Mouse (Mus musculus) thymus, postnatal 10 days (tissue): ENCODE measurements around the gene Rnf26.

ENCODE experiments used
- DNase-seq, 2 experiments: peaks; one replicate each; pipeline ENCODE4 v3.0.0; 2021; ENCODE audit warnings: low spot score in 2 of 2

Rnf26 gene

DNA sequence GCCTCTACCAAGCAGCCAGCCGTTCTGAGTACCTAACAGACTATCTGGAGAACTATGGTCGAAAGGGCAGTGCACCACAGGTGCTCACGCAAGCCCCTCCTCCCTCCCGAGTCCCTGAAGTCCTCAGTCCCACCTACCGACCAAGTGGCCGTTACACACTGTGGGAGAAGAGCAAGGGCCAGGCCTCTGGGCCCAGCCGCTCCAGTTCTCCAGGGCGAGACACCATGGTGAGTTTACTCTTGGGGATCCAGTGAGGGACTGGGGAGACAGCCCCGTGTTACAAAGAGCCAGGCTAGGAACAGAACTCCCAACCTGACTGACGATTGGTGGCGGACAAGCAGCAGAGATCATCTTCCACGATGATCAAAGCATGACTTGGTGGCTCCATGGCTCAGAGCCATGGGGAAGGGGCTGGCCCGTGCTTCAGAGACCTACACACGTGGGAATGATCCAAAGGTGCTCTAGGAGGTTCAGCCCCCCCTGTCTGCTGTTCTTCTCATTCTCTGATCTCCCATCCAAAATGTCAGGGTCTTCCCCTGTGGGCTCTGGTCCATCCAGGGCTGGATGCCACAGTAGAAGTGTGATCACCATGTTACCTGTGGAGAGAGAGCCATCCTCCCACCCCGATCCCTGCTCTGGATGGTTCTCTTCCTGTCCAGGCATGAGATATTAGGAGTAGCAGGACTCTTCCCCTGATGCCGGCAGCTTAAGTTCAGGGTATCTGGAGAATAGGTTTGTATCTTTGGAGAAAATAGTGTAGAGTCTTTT lies 37.1 kb downstream of the Rnf26 start:
- no peak for DNase-seq

DNA sequence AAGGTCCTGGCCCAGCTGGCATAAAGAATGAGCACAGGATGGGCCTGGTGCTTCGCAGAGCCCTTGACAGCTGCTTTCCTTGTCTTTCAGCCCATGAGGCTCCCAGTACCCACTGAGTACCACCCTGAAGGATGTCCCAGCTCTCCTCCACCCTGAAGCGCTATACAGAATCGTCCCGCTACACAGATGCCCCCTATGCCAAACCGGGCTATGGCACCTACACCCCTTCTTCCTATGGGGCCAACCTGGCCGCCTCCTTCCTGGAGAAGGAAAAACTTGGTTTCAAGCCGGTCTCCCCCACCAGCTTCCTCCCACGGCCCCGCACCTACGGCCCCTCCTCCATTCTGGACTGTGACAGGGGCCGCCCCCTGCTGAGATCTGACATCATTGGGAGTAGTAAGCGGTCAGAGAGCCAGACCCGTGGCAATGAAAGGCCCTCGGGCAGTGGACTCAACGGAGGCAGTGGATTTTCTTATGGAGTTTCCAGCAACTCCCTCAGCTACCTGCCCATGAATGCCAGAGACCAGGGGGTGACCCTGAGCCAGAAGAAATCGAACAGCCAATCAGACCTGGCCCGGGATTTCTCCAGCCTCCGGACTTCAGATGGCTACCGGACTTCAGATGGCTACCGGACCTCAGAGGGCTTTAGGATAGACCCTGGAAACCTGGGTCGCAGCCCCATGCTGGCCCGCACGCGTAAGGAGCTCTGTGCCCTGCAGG lies 37.9 kb downstream of the Rnf26 start:
- no peak for DNase-seq

GRCm38 (mm10) chr9:44074395-44075275 lies 38.7 kb downstream of the Rnf26 start:
- DNase-seq: peak in 1 of 2 experiments; percentile 55

DNA sequence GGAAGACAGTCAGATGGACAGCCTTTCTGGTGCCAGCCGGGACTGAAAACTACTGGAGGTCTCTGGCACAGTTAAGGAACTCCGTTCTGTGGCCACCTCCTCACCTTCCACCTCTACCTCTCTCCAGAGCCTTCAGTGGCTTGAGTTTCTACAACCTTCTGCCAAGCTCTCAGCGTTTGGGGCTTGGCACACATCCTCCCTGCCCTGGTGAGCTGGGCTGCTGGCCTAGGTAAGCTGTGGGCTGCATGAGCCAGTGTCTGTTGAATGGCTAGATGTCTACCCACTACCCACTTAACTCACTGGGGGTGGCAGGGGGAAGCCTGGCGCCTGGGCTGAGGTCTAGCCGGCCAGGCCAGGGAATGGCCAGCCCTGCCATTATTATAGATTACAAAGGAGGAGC lies 40.2 kb downstream of the Rnf26 start:
- DNase-seq: no peak

DNA sequence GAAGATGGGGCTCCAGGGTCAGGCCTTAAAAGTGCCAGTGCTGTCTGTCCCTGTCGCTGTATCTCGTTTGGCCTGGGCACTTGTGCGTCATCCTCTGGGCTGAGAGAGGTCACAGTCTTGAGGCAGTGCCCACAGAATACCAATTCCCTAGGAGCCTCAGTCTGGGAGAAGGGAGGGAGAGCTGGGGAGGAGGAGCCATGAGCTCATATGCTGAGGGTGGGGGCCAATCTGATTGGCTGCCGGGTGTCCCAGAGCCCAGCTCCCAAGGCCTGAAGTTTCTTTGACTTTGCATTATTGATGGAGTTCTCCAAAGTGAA lies 40.8 kb downstream of the Rnf26 start:
- DNase-seq: no peak

DNA sequence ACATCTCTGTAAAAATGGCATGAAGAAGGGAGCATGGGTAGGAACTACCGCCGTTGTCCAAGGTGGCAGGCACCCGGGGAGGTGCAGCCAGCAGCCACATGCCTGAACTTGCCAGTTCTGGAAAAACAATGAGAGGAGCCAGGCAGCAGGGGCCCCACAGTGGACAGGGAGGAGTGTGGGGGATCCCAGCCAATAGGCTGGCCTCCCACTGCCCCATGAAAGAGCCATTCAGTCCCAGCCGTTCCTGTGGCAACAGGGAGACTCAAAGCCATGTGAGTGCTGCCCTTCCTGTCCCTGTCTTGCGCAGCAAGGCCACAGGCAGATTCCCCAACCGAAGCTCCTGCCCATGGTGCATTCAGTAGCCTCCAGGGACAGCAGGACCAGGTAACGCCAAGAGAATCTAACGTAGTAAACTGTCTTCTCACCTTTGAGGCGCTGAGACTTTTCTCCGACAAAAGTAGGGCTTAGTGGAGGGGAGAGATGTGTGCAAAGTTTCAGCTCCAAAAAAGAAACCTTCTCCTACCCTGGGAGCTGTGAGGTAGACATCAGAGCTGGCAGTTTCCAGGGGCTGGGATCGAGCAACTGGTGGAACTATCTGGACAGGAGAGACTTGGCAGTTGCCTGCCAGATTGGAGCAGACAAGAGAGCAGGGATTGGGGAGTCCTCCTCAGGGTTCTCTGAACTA lies 41.3 kb downstream of the Rnf26 start:
- no peak for DNase-seq

DNA sequence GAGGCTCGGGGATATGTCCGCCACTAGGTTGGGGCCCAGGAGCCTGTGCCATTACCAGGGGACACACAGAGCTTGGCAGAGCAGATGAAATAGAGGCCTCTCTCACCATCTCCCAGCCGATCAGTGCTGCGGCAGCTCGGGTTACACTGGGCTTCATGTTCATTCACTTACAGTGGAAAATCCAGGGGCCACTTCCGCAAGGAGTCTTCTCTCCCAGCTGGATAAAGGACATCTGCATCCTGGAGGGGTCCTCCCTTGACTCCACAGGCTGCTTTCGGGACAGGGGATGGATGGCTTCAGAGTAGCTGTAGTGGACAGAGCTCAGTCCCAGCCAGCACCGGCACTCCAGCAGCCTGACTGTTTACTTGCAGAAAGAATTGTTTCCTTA lies 42.5 kb downstream of the Rnf26 start:
- DNase-seq: no peak

- no peak for DNase-seq
Observed at GRCm38 (mm10) chr9:44070113-44070843, 43.0 kb downstream of the Rnf26 start.

GRCm38 (mm10) chr9:44069252-44069651 lies 44.1 kb downstream of the Rnf26 start:
- DNase-seq: no peak

GRCm38 (mm10) chr9:44067960-44068330 lies 45.4 kb downstream of the Rnf26 start:
- DNase-seq: no peak

GRCm38 (mm10) chr9:44067241-44067959 lies 45.9 kb downstream of the Rnf26 start:
- peak; percentile 64 to 69 for DNase-seq

- DNase-seq: peak; percentile 98 to 100
Observed at GRCm38 (mm10) chr9:44066785-44067225, 46.5 kb downstream of the Rnf26 start, which contains the start of gene Usp2. Gene Usp2, plus strand, starts transcription at chr9:44067021.

DNA sequence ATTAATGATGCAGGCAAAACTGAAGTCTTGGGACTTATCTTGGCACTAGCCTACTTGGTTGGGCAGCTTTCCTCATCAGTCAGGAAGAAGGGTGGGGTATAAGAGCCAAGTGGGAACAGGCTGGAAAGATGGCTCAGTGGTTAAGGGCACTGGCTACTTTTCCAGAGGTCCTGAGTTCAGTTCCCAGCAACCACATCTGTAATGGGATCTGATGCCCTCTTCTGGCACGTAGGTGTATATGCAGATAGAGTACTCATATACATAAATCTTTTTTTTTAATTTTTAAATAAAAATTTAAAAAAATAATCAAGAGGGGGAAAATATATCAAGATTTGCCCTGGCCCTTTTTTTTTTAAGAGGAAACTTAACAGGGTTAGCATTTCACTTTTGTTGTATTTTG lies 48.1 kb downstream of the Rnf26 start:
- no peak for DNase-seq

DNA sequence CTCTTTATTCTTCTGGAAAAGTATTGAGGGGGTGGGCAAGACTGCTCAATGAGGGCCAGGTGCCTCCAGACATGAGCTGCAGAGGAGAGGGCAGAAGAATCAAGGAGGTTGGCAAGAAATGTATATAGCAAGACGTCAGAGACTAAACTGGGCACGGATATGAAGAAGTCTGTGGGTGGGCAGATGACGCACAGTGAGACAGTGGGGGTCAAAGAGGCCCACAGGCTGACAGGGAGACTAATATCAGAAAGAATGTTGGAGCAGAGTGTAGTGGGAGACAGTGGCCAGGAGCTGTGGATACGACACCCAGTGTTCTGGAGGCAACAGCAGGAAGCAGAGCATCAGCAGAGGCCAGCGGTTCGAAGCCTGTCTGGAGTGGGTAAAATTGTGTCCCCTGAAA lies 54.7 kb downstream of the Rnf26 start:
- no peak for DNase-seq

DNA sequence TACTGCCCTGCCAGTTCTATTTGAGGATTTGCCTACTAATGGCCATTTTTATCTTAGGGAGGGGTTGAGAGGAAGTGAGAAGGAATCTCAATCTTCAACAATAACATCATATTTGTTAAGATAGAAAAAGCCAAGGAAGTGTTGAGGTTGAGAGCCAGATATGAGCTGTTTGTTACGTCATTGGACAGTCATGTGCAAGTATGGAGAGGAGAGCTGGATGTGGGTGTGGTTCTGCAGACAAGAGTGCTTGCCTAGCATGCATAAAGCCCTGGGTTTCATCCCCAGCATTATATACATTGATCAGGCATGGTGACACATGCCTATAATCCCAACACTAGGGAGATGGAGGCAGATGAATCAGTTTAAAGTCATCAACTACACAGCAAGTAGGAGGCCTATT lies 59.4 kb downstream of the Rnf26 start:
- no peak for DNase-seq

DNA sequence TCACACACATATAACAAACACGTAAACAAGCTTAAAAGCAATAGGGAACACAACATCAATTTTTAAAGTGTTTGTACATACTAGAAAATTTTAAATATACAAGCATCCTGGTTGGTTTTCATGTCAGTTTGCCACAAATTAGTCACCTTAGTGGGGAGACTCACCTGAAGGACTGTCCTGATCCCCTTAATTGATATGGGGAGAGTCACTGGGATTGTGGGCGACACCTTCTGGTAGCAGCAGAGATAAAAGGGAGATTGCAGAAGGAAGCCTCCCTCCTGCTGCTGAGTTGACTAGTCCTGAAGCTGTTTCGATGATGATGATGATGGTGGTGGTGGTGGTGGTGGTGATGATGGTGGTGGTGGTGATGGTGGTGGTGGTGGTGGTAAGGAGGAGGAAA lies 60.5 kb downstream of the Rnf26 start:
- DNase-seq: no peak

DNA sequence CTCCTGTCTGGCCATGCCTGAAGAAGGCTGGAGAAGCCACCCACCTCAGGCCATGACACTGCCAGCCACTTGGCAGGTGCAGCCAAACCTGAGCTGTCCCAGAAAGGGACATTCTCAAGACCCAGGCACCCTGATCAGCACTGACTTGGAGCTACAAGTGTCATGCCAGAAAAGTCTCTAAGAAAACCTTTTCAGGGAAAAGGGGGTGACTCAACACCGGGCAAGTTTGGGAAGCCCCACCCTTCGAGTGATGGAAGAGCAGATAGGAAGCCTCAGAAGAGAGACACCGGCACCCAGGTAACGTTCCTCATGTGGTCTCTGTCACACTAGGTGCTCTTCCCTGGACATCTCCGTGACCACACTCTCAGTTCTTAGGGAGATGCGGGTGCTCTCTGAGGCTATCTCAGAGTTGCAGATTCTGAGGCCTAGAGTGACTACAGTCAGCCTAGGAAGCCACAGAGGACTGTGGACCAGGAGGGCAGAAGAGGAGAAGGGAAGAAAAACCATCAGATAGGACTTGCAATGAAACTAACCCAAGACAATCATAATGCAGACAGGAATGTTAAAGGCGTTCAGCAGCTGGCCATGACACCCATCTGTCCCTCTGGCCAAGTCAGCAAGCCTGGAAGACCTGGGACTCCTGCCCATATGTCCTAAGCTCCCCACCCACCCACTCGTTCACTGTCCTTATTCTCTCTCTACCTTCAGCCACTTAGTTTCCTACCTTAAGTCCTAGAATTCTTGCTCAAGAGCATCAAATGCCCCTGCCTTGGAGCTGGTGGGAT lies 63.7 kb downstream of the Rnf26 start:
- no peak for DNase-seq

DNA sequence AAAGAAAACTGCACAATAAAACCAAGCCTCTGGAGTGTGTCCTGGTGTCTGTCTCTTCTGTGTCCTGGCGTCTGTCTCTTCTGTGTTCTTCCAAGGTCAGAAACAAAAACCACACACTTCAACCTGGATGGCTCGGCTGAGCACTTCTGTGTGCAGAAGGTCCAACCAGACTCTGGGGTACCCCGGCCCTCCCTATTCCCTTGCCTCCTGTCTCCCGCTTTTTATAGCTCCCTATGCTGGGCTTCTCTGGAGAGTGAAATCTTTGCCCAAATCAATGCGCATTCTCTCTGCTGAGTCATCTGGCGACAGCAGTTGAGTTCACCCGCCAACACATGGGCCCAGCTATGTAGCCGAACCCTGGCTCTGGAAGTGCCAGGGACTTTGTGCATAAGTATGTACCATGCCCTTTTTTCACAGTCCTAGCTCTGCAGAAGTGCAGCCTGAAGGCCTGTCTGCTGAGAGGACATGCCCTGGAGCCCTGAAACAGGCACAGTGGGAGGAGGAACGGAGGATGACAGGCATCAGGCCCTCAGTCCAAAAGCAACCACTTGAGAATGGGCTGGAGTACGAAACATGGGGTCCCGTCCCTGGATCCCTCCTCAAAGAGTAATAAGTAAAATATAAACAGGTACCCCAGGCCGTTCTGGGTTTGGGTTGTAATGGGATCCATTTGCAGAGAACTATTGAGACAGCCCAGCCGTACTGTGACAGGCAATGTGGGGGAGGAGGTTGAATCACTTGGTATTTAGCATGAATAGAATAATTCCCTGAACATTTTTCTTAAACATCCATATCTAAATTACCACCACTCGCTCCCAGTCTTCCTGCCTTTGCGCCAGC lies 64.6 kb downstream of the Rnf26 start:
- no peak for DNase-seq
